Mouse (Mus musculus) liver, embryonic 16.5 days (tissue): ENCODE data around the gene Anks1. TPM values are rescaled to one million over a fixed set of nuclear protein-coding genes. Genes with fewer than 3 reads are reported as not detected.
A peak's percentile ranks its signal among the peaks of the same experiment; 100 is the strongest.

Experiments used
- ATAC-seq: fragments of 200-750 bp; cut with Nextera tagmentation; 2 replicates; pipeline ENCODE4 v1.8.0; 2017; ENCODE audit warnings: low read depth, mild to moderate bottlenecking, moderate number of reproducible peaks, moderate library complexity
- H3K27ac ChIP-seq: fragments of 300-500 bp; sonication (generic); 2 replicates; pipeline ENCODE4 v1.5.1; 2014; ENCODE audit warnings: mild to moderate bottlenecking, low read length
- H3K27me3 ChIP-seq: fragments of 300-500 bp; sonication (generic); 2 replicates; pipeline ENCODE4 v1.6.1; 2014; ENCODE audit warnings: low read depth, low read length, mixed read lengths; ENCODE audit not compliant: control insufficient read depth, insufficient read depth
- H3K36me3 ChIP-seq: fragments of 300-500 bp; sonication (generic); 2 replicates; pipeline ENCODE4 v1.6.1; 2014; ENCODE audit warnings: mild to moderate bottlenecking; ENCODE audit not compliant: control insufficient read depth, insufficient read depth
- H3K4me1 ChIP-seq: fragments of 300-500 bp; sonication (generic); 2 replicates; pipeline ENCODE4 v1.6.1; 2014; ENCODE audit warnings: low read depth, low read length, mixed read lengths; ENCODE audit not compliant: control insufficient read depth
- H3K4me2 ChIP-seq: fragments of 300-500 bp; sonication (generic); 2 replicates; pipeline ENCODE4 v1.6.1; 2014; ENCODE audit warnings: low read depth, low read length, mixed read lengths
- H3K4me3 ChIP-seq: fragments of 300-500 bp; sonication (generic); 2 replicates; pipeline ENCODE4 v1.5.1; 2014; ENCODE audit warnings: low read depth, mild to moderate bottlenecking, low read length
- H3K9ac ChIP-seq: fragments of 300-500 bp; sonication (generic); 2 replicates; pipeline ENCODE4 v1.6.1; 2014; ENCODE audit warnings: low read depth, low read length
- H3K9me3 ChIP-seq: fragments of 300-500 bp; sonication (generic); replicated peaks from 2 replicates; pipeline ENCODE4 v1.6.1; 2016; ENCODE audit warnings: low read length; ENCODE audit not compliant: control insufficient read depth
- WGBS: fragments of 180-500 bp; shearing (Covaris S2); extraction: QIAGEN DNeasy Blood & Tissue Kit; methylation state at CpG from one replicate; pipeline ENCODE4 v1.1.7; 2014; ENCODE audit not compliant: insufficient replicate concordance; 5-methylcytosine and 5-hydroxymethylcytosine counted together
- polyA plus RNA-seq: library from polyadenylated mRNA; unstranded; fragments of >200 nt; fragmentation: Nextera tagmentation; extraction: Ambion mirVana; gene quantifications from 2 replicates; pipeline ENCODE4 v1.2.1, GENCODE M21; 2015

The Anks1 gene
- polyA plus RNA-seq, 1 experiment from 2014 or later = 4.4 TPM

DNA sequence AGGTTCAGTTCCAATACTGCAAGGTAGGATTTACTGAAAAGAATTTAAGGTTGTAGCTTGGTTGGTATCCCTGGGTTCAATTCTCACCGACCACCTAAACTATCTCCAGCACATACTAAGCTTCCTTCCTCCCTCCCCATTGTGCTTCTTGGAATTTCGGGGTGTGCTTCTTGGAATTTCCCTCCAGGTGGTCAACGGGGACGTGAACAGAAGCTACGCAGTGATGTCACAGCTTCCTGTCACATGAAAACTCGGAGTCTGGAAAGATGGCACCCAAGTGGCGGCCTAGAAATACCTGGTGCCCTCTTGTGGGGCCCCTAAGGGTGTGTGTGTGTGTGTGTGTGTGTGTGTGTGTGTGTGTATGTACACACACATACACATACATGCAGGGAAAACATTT, 172.8 kb downstream of the Anks1 start:
- Histone ChIP-seq H3K4me2 (no peak overlapping the region), H3K27ac (no peak overlapping the region), H3K9me3 (no peaks in the 10 kb centered on the region), H3K4me1 (peaks cover 16% of the 10 kb centered on the region), H3K36me3 (no peaks in the 10 kb centered on the region), H3K27me3 (peaks cover 14% of the 10 kb centered on the region), H3K9ac (no peak overlapping the region), H3K4me3 (no peak overlapping the region)
- WGBS = 75% methylated on average over 7 of the region's 7 CpGs
- no peak for ATAC-seq

DNA sequence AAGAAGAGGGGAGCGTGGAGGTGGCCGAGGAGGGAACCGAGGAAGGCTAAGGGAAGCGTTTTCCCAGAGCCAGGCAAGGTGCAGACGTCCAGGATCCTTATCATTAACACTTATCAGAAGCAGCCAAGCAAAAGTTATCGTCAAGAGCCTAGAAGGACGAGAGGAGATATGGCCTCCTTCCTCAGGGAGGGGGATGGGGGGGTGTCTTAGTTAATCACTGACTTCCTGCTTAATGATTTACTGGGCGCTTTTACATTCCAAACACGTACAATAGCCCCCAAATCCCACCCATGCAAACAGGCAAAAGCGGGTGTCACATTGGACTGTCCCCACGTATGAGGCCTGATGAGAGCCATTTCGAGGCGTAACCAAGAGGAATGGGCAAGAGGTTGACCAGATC, 173.8 kb downstream of the Anks1 start:
- H3K27ac ChIP-seq = no peak overlapping the region
- peaks cover 14% of the 10 kb centered on the region for H3K27me3 ChIP-seq
- H3K9me3 ChIP-seq = no peaks in the 10 kb centered on the region
- no peak overlapping the region for H3K9ac ChIP-seq
- peaks cover 16% of the 10 kb centered on the region for H3K4me1 ChIP-seq
- 34% methylated on average over 13 of the region's 13 CpGs for WGBS
- no peak overlapping the region for H3K4me2 ChIP-seq
- no peaks in the 10 kb centered on the region for H3K36me3 ChIP-seq
- ATAC-seq = no peak
- no peak overlapping the region for H3K4me3 ChIP-seq

DNA sequence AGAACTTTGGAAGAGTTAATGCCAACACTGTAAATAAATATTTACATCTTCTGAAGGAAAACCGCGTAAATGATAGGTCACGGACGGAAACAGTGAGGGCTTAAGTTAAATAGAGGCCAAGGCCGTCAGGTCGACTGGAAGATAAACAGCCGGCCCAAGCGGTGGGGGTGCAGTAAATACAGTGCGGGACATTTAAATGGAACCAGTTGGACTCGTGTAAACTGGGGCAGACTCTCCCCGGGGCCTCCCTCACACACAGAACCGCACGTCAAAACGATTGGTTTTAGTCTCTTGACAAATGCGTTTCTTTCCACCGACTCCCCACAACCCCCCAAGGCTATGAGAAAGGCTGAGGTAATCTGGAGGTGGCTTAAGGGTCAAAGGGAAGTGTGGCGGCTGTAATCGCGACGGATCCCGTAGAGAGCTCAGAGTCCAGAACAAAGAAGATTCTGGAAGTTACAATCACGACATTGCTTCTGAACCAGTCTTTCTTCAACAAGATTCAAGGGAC, 175.3 kb downstream of the Anks1 start:
- Histone ChIP-seq H3K27ac (no peak overlapping the region), H3K9ac (no peak overlapping the region), H3K4me2 (peak overlapping the region; percentile 8; the same call in 1 of the 2 replicates), H3K27me3 (peaks cover 14% of the 10 kb centered on the region), H3K4me1 (peaks cover 16% of the 10 kb centered on the region), H3K36me3 (no peaks in the 10 kb centered on the region), H3K4me3 (no peak overlapping the region), H3K9me3 (no peaks in the 10 kb centered on the region)
- 33% methylated on average over 22 of the region's 22 CpGs for WGBS
- ATAC-seq = no peak

DNA sequence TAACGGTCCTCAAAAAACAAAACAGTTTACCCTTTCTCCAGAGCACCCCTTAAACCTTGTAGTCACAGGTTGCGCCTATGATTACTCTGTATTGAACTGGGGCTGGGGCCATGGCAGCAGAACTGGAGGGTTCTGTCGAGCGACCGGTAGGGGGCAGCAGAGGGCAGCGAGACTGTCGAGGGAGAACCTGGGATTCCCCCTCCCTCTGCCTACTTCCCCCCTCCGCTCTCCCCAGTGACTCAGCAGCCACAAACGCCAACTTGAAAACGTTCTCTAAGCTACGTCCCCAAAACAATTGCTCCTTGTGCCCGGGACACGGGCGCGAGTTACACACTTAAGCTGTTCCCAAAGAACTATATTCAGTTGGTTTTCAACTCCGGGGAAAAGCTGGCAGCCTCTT, 175.9 kb downstream of the Anks1 start:
- WGBS = 2% methylated on average over 16 of the region's 16 CpGs
- no peak overlapping the region for H3K27ac ChIP-seq
- H3K9ac ChIP-seq = peak overlapping the region; percentile 8; the same call in 1 of the 2 replicates

GRCm38 (mm10) chr17:28087430-28087829, 178.3 kb downstream of the Anks1 start:
- H3K4me2 ChIP-seq = no peak overlapping the region
- H3K9ac ChIP-seq = no peak overlapping the region
- no peaks in the 10 kb centered on the region for H3K36me3 ChIP-seq
- peaks cover 8% of the 10 kb centered on the region for H3K4me1 ChIP-seq
- no peaks in the 10 kb centered on the region for H3K9me3 ChIP-seq
- no peak for ATAC-seq
- WGBS = 60% methylated on average over 5 of the region's 5 CpGs
- no peak overlapping the region for H3K4me3 ChIP-seq
- H3K27me3 ChIP-seq = no peaks in the 10 kb centered on the region
- no peak overlapping the region for H3K27ac ChIP-seq

More for the DNA sequence above, 175.9 kb downstream of the Anks1 start:
- ATAC-seq = peak; percentile 70
- Histone ChIP-seq H3K36me3 (no peaks in the 10 kb centered on the region), H3K27me3 (peaks cover 10% of the 10 kb centered on the region), H3K4me2 (peak overlapping the region; percentile 45), H3K4me3 (no peak overlapping the region), H3K4me1 (peaks cover 16% of the 10 kb centered on the region), H3K9me3 (no peaks in the 10 kb centered on the region)

DNA sequence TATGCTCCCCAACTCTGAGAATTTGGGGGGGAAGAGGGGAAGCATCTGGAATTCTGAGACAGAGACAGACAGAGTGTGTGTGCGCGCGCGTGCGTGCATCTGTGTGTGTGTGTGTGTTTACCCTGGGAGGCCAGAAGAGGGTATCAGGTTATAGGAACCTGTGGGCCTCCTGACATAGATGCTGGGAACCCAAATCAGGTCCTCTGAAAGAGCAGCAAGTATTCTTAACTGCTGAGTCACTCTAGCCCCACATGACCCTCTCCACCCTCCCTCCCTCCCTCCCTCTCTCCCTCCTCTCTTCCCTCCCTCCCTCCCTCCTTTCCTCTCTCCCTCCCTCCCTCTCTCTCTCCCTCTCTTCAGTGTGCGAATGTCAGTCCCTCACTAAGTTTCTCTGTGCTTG, 179.6 kb downstream of the Anks1 start:
- 82% methylated on average over 6 of the region's 6 CpGs for WGBS
- Histone ChIP-seq H3K4me3 (no peak overlapping the region), H3K27me3 (no peaks in the 10 kb centered on the region), H3K36me3 (no peaks in the 10 kb centered on the region), H3K27ac (no peak overlapping the region), H3K9me3 (no peaks in the 10 kb centered on the region), H3K9ac (no peak overlapping the region), H3K4me1 (peaks cover 8% of the 10 kb centered on the region), H3K4me2 (no peak overlapping the region)
- ATAC-seq = no peak

- no peak overlapping the region for H3K27ac ChIP-seq
These were observed 183.2 kb downstream of the Anks1 start for GRCm38 (mm10) chr17:28092297-28092696.

DNA sequence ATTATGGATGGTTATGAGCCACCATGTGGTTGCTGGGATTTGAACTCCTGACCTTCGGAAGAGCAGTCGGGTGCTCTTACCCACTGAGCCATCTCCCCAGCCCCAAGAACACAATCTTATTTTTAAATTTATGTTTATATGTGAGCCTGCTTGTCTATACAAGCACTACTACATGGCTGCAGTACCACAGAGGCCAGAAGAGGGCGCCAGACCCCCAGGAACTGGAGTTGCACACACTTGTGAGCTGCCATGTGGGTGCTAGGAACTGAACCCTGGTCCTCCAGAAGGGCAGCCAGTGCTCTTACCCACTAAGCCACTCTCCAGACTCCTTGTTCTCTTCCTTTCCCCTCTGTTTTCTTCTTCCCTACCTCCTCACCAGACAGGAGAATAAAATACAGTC, 184.7 kb downstream of the Anks1 start:
- Histone ChIP-seq H3K9me3 (no peaks in the 10 kb centered on the region; the same call in 1 of the 2 replicates), H3K27ac (no peak overlapping the region), H3K27me3 (no peaks in the 10 kb centered on the region), H3K4me1 (no peaks in the 10 kb centered on the region), H3K4me2 (no peak overlapping the region), H3K9ac (no peak overlapping the region), H3K4me3 (no peak overlapping the region), H3K36me3 (no peaks in the 10 kb centered on the region)
- ATAC-seq = no peak
- WGBS = 71% methylated on average over 3 of the region's 3 CpGs

More at GRCm38 (mm10) chr17:28092297-28092696, 183.2 kb downstream of the Anks1 start:
- no peaks in the 10 kb centered on the region; the same call in 1 of the 2 replicates for H3K9me3 ChIP-seq
- 81% methylated on average over 2 of the region's 2 CpGs for WGBS
- no peak overlapping the region for H3K9ac ChIP-seq
- H3K4me1 ChIP-seq = no peaks in the 10 kb centered on the region
- no peak for ATAC-seq
- H3K4me2 ChIP-seq = no peak overlapping the region
- no peaks in the 10 kb centered on the region for H3K36me3 ChIP-seq
- no peak overlapping the region for H3K4me3 ChIP-seq
- no peaks in the 10 kb centered on the region for H3K27me3 ChIP-seq

DNA sequence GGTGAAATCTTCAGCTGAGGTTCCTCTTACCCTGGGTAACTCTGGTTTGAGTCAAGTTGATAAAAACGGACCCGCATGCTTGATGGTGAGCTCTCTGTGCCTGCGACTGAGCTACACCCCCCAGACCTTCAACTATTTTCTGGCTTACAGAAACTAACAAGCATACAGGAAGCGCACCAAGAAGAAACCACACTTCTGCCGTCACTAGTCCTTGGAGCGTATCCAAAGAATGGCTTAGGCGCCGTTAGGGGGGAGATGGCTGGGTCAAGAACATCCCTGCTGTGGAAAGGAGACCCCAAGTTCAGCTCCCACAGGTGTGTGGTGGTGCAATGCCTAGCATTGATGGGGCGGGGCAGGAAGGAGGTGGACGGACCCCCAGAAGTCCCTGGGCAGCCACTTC, 187.3 kb downstream of the Anks1 start:
- Histone ChIP-seq H3K36me3 (no peaks in the 10 kb centered on the region), H3K9ac (no peak overlapping the region), H3K4me1 (no peaks in the 10 kb centered on the region), H3K27me3 (no peaks in the 10 kb centered on the region), H3K4me3 (no peak overlapping the region), H3K4me2 (no peak overlapping the region), H3K27ac (no peak overlapping the region), H3K9me3 (no peaks in the 10 kb centered on the region; the same call in 1 of the 2 replicates)
- ATAC-seq = no peak
- 62% methylated on average over 10 of the region's 10 CpGs for WGBS
